Mouse (Mus musculus) megakaryocyte, embryonic 14.5 days (primary cell): Measurements from ENCODE around the gene Baiap2. TPM values are rescaled to one million over a fixed set of nuclear protein-coding genes. Genes with fewer than 3 reads are reported as not detected.
A peak's percentile ranks its signal among the peaks of the same experiment; 100 is the strongest.

Experiments used
- H3K27me3 ChIP-seq: replicated peaks from 2 replicates; pipeline ENCODE3; 2012; ENCODE audit warnings: inconsistent platforms
- H3K36me3 ChIP-seq: replicated peaks from 2 replicates; pipeline ENCODE3; 2012; ENCODE audit warnings: low read length, inconsistent platforms, mixed read lengths
- H3K4me1 ChIP-seq: 2 replicates; pipeline ENCODE4 v1.6.1; 2012; ENCODE audit warnings: inconsistent platforms
- H3K4me3 ChIP-seq: replicated peaks from 2 replicates; pipeline ENCODE3; 2012; ENCODE audit warnings: moderate library complexity, mild to moderate bottlenecking, inconsistent platforms
- H3K9me3 ChIP-seq: 2 replicates; pipeline ENCODE4 v1.6.1; 2012; ENCODE audit warnings: inconsistent platforms
- FLI1 ChIP-seq: IDR thresholded peaks from 2 replicates; pipeline ENCODE4 v1.6.1; 2012; ENCODE audit warnings: low read length, inconsistent platforms, mixed read lengths
- GATA1 ChIP-seq: IDR thresholded peaks from 3 replicates; pipeline ENCODE4 v1.6.1; 2012; ENCODE audit warnings: mixed read lengths, low read length, inconsistent platforms, borderline replicate concordance
- polyA plus RNA-seq: library from polyadenylated mRNA; stranded (reverse); fragments of >175 nt; gene quantifications from 2 replicates; pipeline ENCODE4 v1.2.3, GENCODE M21; 2012; ENCODE audit warnings: low replicate concordance; ENCODE audit not compliant: insufficient read depth

Baiap2 gene
- polyA plus RNA-seq, 1 experiment, result 62.9 TPM

- no peak overlapping the region for H3K4me3 ChIP-seq
- TF ChIP-seq FLI1 (no peak), GATA1 (no peak)
- peaks cover 4% of the 10 kb centered on the region; the same call in 1 of the 2 replicates for H3K9me3 ChIP-seq
- peaks cover 63% of the 10 kb centered on the region for H3K4me1 ChIP-seq
- no peaks in the 10 kb centered on the region for H3K36me3 ChIP-seq
- peaks cover 54% of the 10 kb centered on the region for H3K27me3 ChIP-seq
Observed at GRCm38 (mm10) chr11:119907006-119907650, 35.4 kb upstream of the Baiap2 start.

GRCm38 (mm10) chr11:119907711-119908110, 34.9 kb upstream of the Baiap2 start:
- H3K4me1 ChIP-seq, result peaks cover 66% of the 10 kb centered on the region
- peaks cover 4% of the 10 kb centered on the region; the same call in 1 of the 2 replicates for H3K9me3 ChIP-seq
- H3K4me3 ChIP-seq, result peak overlapping the region; percentile 23
- no peaks in the 10 kb centered on the region for H3K36me3 ChIP-seq
- peaks cover 51% of the 10 kb centered on the region for H3K27me3 ChIP-seq
- TF ChIP-seq FLI1, result no peak
- TF ChIP-seq GATA1, result no peak

- H3K4me3 ChIP-seq, result peak overlapping the region; percentile 82
- TF ChIP-seq FLI1 (no peak), GATA1 (no peak)
- peaks cover 43% of the 10 kb centered on the region for H3K27me3 ChIP-seq
- no peaks in the 10 kb centered on the region for H3K36me3 ChIP-seq
- H3K4me1 ChIP-seq, result peaks cover 79% of the 10 kb centered on the region
- peaks cover 4% of the 10 kb centered on the region; the same call in 1 of the 2 replicates for H3K9me3 ChIP-seq
Observed at GRCm38 (mm10) chr11:119909436-119909835, 33.1 kb upstream of the Baiap2 start.

- TF ChIP-seq GATA1 (no peak), FLI1 (no peak)
- peak overlapping the region; percentile 96 for H3K4me3 ChIP-seq
Observed at GRCm38 (mm10) chr11:119912845-119913244, 29.7 kb upstream of the Baiap2 start.

GRCm38 (mm10) chr11:119913291-119913934, 29.1 kb upstream of the Baiap2 start, which contains the start of gene Chmp6:
TSS of gene Chmp6 (plus strand) at chr11:119913441.
- H3K4me1 ChIP-seq, result peaks cover 82% of the 10 kb centered on the region

More at GRCm38 (mm10) chr11:119912845-119913244, 29.7 kb upstream of the Baiap2 start:
- Histone ChIP-seq H3K4me1 (peaks cover 82% of the 10 kb centered on the region), H3K9me3 (peaks cover 4% of the 10 kb centered on the region; the same call in 1 of the 2 replicates), H3K27me3 (peaks cover 12% of the 10 kb centered on the region), H3K36me3 (peaks cover 29% of the 10 kb centered on the region)

GRCm38 (mm10) chr11:119913935-119914314, 28.6 kb upstream of the Baiap2 start:
- peaks cover 40% of the 10 kb centered on the region for H3K36me3 ChIP-seq
- peak overlapping the region; percentile 96 for H3K4me3 ChIP-seq
- peaks cover 4% of the 10 kb centered on the region; the same call in 1 of the 2 replicates for H3K9me3 ChIP-seq
- H3K27me3 ChIP-seq, result peaks cover 1% of the 10 kb centered on the region
- peaks cover 78% of the 10 kb centered on the region for H3K4me1 ChIP-seq
- TF ChIP-seq GATA1 (no peak), FLI1 (no peak)

More at GRCm38 (mm10) chr11:119913291-119913934, 29.1 kb upstream of the Baiap2 start, which contains the start of gene Chmp6:
- Histone ChIP-seq H3K27me3 (peaks cover 6% of the 10 kb centered on the region), H3K9me3 (peaks cover 4% of the 10 kb centered on the region; the same call in 1 of the 2 replicates), H3K4me3 (peak within 1 kb of the TSS; percentile 96), H3K36me3 (peaks cover 34% of the 10 kb centered on the region)
- TF ChIP-seq FLI1 (no peak), GATA1 (no peak)

- Histone ChIP-seq H3K36me3 (peaks cover 44% of the 10 kb centered on the region), H3K4me3 (peak overlapping the region; percentile 96), H3K27me3 (no peaks in the 10 kb centered on the region), H3K4me1 (peaks cover 75% of the 10 kb centered on the region), H3K9me3 (peaks cover 4% of the 10 kb centered on the region; the same call in 1 of the 2 replicates)
- TF ChIP-seq GATA1 (no peak), FLI1 (no peak)
Observed at GRCm38 (mm10) chr11:119914381-119914780, 28.2 kb upstream of the Baiap2 start.

- Histone ChIP-seq H3K36me3 (peaks cover 57% of the 10 kb centered on the region), H3K4me3 (peak overlapping the region; percentile 96), H3K4me1 (peaks cover 75% of the 10 kb centered on the region), H3K27me3 (no peaks in the 10 kb centered on the region), H3K9me3 (peaks cover 4% of the 10 kb centered on the region; the same call in 1 of the 2 replicates)
- TF ChIP-seq FLI1, result no peak
- TF ChIP-seq GATA1, result no peak
Observed at GRCm38 (mm10) chr11:119915666-119916065, 26.9 kb upstream of the Baiap2 start.

- Histone ChIP-seq H3K4me1 (peaks cover 76% of the 10 kb centered on the region), H3K36me3 (peaks cover 61% of the 10 kb centered on the region), H3K4me3 (peak overlapping the region; percentile 84), H3K9me3 (no peaks in the 10 kb centered on the region), H3K27me3 (no peaks in the 10 kb centered on the region)
- TF ChIP-seq GATA1 (no peak), FLI1 (no peak)
Observed at GRCm38 (mm10) chr11:119916102-119916790, 26.3 kb upstream of the Baiap2 start.
